Mouse (Mus musculus) embryonic fibroblast, embryonic 13.5 days (primary cell): ENCODE results near the gene Cd109.

Experiments
- CTCF ChIP-seq: IDR thresholded peaks from 2 replicates; pipeline ENCODE4 v1.5.1; 2011; ENCODE audit warnings: mild to moderate bottlenecking, control low read depth, low read length, moderate library complexity, borderline replicate concordance; ENCODE audit not compliant: insufficient read depth
- POLR2A ChIP-seq: IDR thresholded peaks from 2 replicates; pipeline ENCODE4 v1.6.1; 2011; ENCODE audit warnings: low read depth, mild to moderate bottlenecking, control low read depth, low read length, moderate library complexity

GRCm38 (mm10) chr9:78569934-78570333, 45.4 kb upstream of the Cd109 start:
- TF ChIP-seq CTCF (no peak), POLR2A (no peak)
